In the genomic region with DNA sequence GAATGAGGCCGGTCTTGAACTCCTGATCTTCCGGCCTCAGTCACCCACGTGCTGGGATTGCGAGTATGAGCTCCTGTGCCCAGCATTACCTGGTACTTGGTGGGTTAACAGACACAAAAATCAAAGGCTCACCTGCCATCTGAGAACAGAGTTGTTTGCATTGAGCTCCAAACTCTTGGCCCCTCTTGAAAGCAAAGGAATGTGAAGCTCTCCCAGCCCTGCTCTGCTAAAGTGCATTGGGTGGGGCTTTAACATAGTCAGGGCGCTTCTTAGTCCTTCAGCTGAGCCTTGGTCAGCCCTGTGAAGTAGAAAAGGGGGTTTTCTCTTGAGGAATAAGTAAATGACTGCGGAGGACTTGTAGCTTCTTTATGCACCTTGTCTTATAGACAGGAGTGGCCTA, we compare ENCODE assay signal across 21 mouse cellular contexts. TPM values are rescaled to one million over a fixed set of nuclear protein-coding genes. Genes with fewer than 3 reads are reported as not detected.
DNase-seq lines count a peak whose midpoint lies in the region; ATAC-seq and TF ChIP-seq lines count a peak whose summit lies in the region.
"Had no signal": no experiment of that assay in that cellular context is flagged by ENCODE, and none has a peak within 500 bp of the region (broad histone marks: within the 10 kb centered on the region; RNA-seq: fewer than 3 reads in every experiment).

No protein-coding gene starts in this region.

- DNase-seq in ES-E14 (ENCODE audit: low read depth, low spot score), result no peak
- DNase-seq in lung, postnatal 36 days, result peak; percentile 54
- no peak for DNase-seq in layer of hippocampus, adult 11-12 months (ENCODE audit: low spot score)
- DNase-seq: adrenal gland, postnatal 10 days; cerebellum, adult 11 months; cerebellum, adult 9-10 months; cerebellum, postnatal 36 days; gastrocnemius, adult 2 months; gastrocnemius, postnatal 25 days; heart, postnatal 36 days had no signal

- H3K9ac ChIP-seq in ES-Bruce4 (ENCODE audit: low read depth, poor library complexity, severe bottlenecking) (0 out of 2 replicates have a peak overlapping the region, but pooled peaks have one; percentile 11), ES-E14 (ENCODE audit: insufficient read depth, low read depth, low read length, poor library complexity, severe bottlenecking) (peak overlapping the region; percentile 59; the same call in 1 of the 2 replicates)
- no peak overlapping the region for H3K9ac ChIP-seq in lung, embryonic 16.5 days (ENCODE audit: low read length)
- no peak overlapping the region for H3K9ac ChIP-seq in intestine, embryonic 16.5 days (ENCODE audit: low read depth, low read length)
- H3K9ac ChIP-seq: embryonic facial prominence, embryonic 13.5 days; forebrain, embryonic 12.5 days; heart, embryonic 13.5 days; hindbrain, embryonic 15.5 days had no signal

- TF ChIP-seq POLR2A in ES-Bruce4 (IDR thresholded peaks at IDR 0.05; ENCODE audit: insufficient read depth, low read length), result no peak

- in situ Hi-C loops in ES-E14 (cut with MboI; ENCODE audit: low sequenced_read_pairs in 2 of 2, unreplicated experiment in 2 of 2), result no loop called here

- H3K4me1 ChIP-seq in ES-Bruce4 (ENCODE audit: control insufficient read depth, insufficient read depth, low read length) (peaks cover 6% of the 10 kb centered on the region), ES-E14 (ENCODE audit: control insufficient read depth in 2 of 2, insufficient read depth in 2 of 2, low read length in 2 of 2, poor library complexity in 1 of 2) (peaks cover 12 to 15% of the 10 kb centered on the region in 2 experiments; a peak in 3 of 4 replicates)
- peaks cover 3% of the 10 kb centered on the region; the same call in 1 of the 2 replicates for H3K4me1 ChIP-seq in lung, embryonic 16.5 days (replicated peaks; ENCODE audit: control insufficient read depth, insufficient read depth, low read length)
- H3K4me1 ChIP-seq in intestine, embryonic 16.5 days (ENCODE audit: control insufficient read depth, insufficient read depth, low read length), result peaks cover 4% of the 10 kb centered on the region; the same call in 1 of the 2 replicates

- no peak for TF ChIP-seq CTCF in ES-Bruce4 (IDR thresholded peaks at IDR 0.05; ENCODE audit: low read depth, low read length)

- H3K27me3 ChIP-seq in ES-Bruce4 (ENCODE audit: control insufficient read depth, insufficient read depth, low read length, poor library complexity, severe bottlenecking), result no peaks in the 10 kb centered on the region
- H3K27me3 ChIP-seq in lung, embryonic 16.5 days (ENCODE audit: control insufficient read depth, insufficient read depth, low read depth, low read length), result no peaks in the 10 kb centered on the region
- H3K27me3 ChIP-seq in intestine, embryonic 16.5 days (replicated peaks; ENCODE audit: control insufficient read depth, insufficient read depth, low read length), result no peaks in the 10 kb centered on the region
- H3K27me3 ChIP-seq: embryonic facial prominence, embryonic 13.5 days; forebrain, embryonic 12.5 days; heart, embryonic 13.5 days; hindbrain, embryonic 15.5 days had no signal

- H3K4me2 ChIP-seq in lung, embryonic 16.5 days (ENCODE audit: low read depth, low read length), result no peak overlapping the region
- H3K4me2 ChIP-seq in intestine, embryonic 16.5 days (ENCODE audit: low read depth, low read length), result no peak overlapping the region
- H3K4me2 ChIP-seq: embryonic facial prominence, embryonic 13.5 days; forebrain, embryonic 12.5 days; heart, embryonic 13.5 days; hindbrain, embryonic 15.5 days had no signal

- peak; percentile 88 for ATAC-seq in lung, embryonic 16.5 days (ENCODE audit: low read depth)
- no peak for ATAC-seq in intestine, embryonic 16.5 days
- no peak for ATAC-seq in frontal cortex, adult (ENCODE audit: low TSS enrichment)
- ATAC-seq: forebrain, embryonic 16.5 days had no signal

- H3K27ac ChIP-seq in ES-Bruce4 (ENCODE audit: insufficient read depth, low read length) (peak overlapping the region; percentile 87), ES-E14 (ENCODE audit: insufficient read depth, low read depth, low read length, poor library complexity, severe bottlenecking) (peak overlapping the region; percentile 54)
- H3K27ac ChIP-seq in lung, embryonic 16.5 days (ENCODE audit: low read length), result peak overlapping the region; percentile 85
- no peak overlapping the region for H3K27ac ChIP-seq in intestine, embryonic 16.5 days (ENCODE audit: low read length)
- H3K27ac ChIP-seq: embryonic facial prominence, embryonic 13.5 days; forebrain, embryonic 12.5 days; gastrocnemius, adult 2 months; heart, embryonic 13.5 days; hindbrain, embryonic 15.5 days had no signal

- 69% methylated on average over 6 of the region's 6 CpGs for WGBS in lung, embryonic 16.5 days
- 88% methylated on average over 6 of the region's 6 CpGs for WGBS in intestine, embryonic 16.5 days

- H3K9me3 ChIP-seq in ES-Bruce4 (replicated peaks; ENCODE audit: control insufficient read depth, insufficient read depth, low read length, poor library complexity, severe bottlenecking) (no peaks in the 10 kb centered on the region), ES-E14 (ENCODE audit: control insufficient read depth, insufficient read depth, low read depth, low read length) (no peaks in the 10 kb centered on the region)
- no peaks in the 10 kb centered on the region for H3K9me3 ChIP-seq in lung, embryonic 16.5 days (ENCODE audit: control insufficient read depth, low read length)
- H3K9me3 ChIP-seq in intestine, embryonic 16.5 days (ENCODE audit: control insufficient read depth, low read length), result no peaks in the 10 kb centered on the region
- H3K9me3 ChIP-seq: embryonic facial prominence, embryonic 13.5 days; forebrain, embryonic 12.5 days; heart, embryonic 13.5 days; hindbrain, embryonic 15.5 days had no signal

- H3K4me3 ChIP-seq in ES-Bruce4 (ENCODE audit: low read depth, low read length) (no peak overlapping the region), ES-E14 (ENCODE audit: insufficient read depth in 1 of 2, low read depth in 1 of 2, low read length in 2 of 2, poor library complexity in 1 of 2, severe bottlenecking in 1 of 2) (peak overlapping the region; percentile 8 to 26; a peak in 2 of 4 replicates)
- H3K4me3 ChIP-seq in lung, embryonic 16.5 days (ENCODE audit: low read length), result no peak overlapping the region
- no peak overlapping the region for H3K4me3 ChIP-seq in intestine, embryonic 16.5 days (ENCODE audit: low read length)
- H3K4me3 ChIP-seq: embryonic facial prominence, embryonic 13.5 days; forebrain, embryonic 12.5 days; gastrocnemius, adult 2 months; heart, embryonic 13.5 days; hindbrain, embryonic 15.5 days had no signal

- TF ChIP-seq EP300 in ES-Bruce4 (IDR thresholded peaks at IDR 0.05; ENCODE audit: insufficient read depth, low read depth, low read length), result no peak

- H3K36me3 ChIP-seq in ES-Bruce4 (ENCODE audit: control insufficient read depth, insufficient read depth, low read length, poor library complexity, severe bottlenecking) (peaks cover 59% of the 10 kb centered on the region), ES-E14 (ENCODE audit: control insufficient read depth, insufficient read depth, low read length, poor library complexity, severe bottlenecking) (peaks cover 49% of the 10 kb centered on the region)
- peaks cover 36% of the 10 kb centered on the region for H3K36me3 ChIP-seq in lung, embryonic 16.5 days (ENCODE audit: control insufficient read depth, insufficient read depth, low read length)
- H3K36me3 ChIP-seq in intestine, embryonic 16.5 days (ENCODE audit: control insufficient read depth, insufficient read depth, low read length), result peaks cover 18% of the 10 kb centered on the region

TF ChIP-seq in ES-E14, 5 proteins besides CTCF, POLR2A, EP300 and RAD21:
- TF ChIP-seq CHD2 (IDR thresholded peaks at IDR 0.05; ENCODE audit: low read depth, low read length), result no peak
- no peak for TF ChIP-seq HCFC1 (IDR thresholded peaks at IDR 0.05; ENCODE audit: borderline replicate concordance, insufficient read depth, low read length)
- TF ChIP-seq MAFK (IDR thresholded peaks at IDR 0.05; ENCODE audit: insufficient read depth, low read depth, low read length), result no peak
- no peak for TF ChIP-seq ZC3H11A (IDR thresholded peaks at IDR 0.05; ENCODE audit: borderline replicate concordance, low read depth, low read length)
- no peak for TF ChIP-seq ZNF384 (IDR thresholded peaks at IDR 0.05; ENCODE audit: low read depth, low read length)
TF ChIP-seq in ES-E14: peak in this region for 0.

RNA-seq across cellular contexts. Expression of a gene that starts 10.1 kb away (rescaled TPM):
- 348 and 382 TPM in 2 replicates for polyA plus RNA-seq in ES-Bruce4 (2011; ENCODE audit: insufficient read depth, insufficient read length, low read depth, missing spikeins)
- total RNA-seq in ES-E14 (2012; rRNA removed), result 827 and 1,221 TPM in 2 replicates
- 354 and 367 TPM in 2 replicates for polyA plus RNA-seq in lung, embryonic 16.5 days (2015; fragmentation: Nextera tagmentation; extraction: Ambion mirVana)
- 371 and 377 TPM in 2 replicates for polyA plus RNA-seq in intestine, embryonic 16.5 days (2015; fragmentation: Nextera tagmentation; extraction: Ambion mirVana)

RNA-seq across cellular contexts. Expression of a gene that starts 20.0 kb away (rescaled TPM):
- polyA plus RNA-seq in ES-Bruce4 (2011; ENCODE audit: insufficient read depth, insufficient read length, low read depth, missing spikeins), result 71.2 and 74.9 TPM in 2 replicates
- 50.8 and 80.0 TPM in 2 replicates for total RNA-seq in ES-E14 (2012; rRNA removed)
- polyA plus RNA-seq in lung, embryonic 16.5 days (2015; fragmentation: Nextera tagmentation; extraction: Ambion mirVana), result 123 and 125 TPM in 2 replicates
- 41.5 and 43.7 TPM in 2 replicates for polyA plus RNA-seq in intestine, embryonic 16.5 days (2015; fragmentation: Nextera tagmentation; extraction: Ambion mirVana)

RNA-seq across cellular contexts. Expression of a gene that starts 32.2 kb away (rescaled TPM):
- polyA plus RNA-seq in ES-Bruce4 (2011; ENCODE audit: insufficient read depth, insufficient read length, low read depth, missing spikeins), result 118 and 133 TPM in 2 replicates
- total RNA-seq in ES-E14 (2012; rRNA removed), result 103 and 135 TPM in 2 replicates
- 39.3 and 41.8 TPM in 2 replicates for polyA plus RNA-seq in lung, embryonic 16.5 days (2015; fragmentation: Nextera tagmentation; extraction: Ambion mirVana)
- polyA plus RNA-seq in intestine, embryonic 16.5 days (2015; fragmentation: Nextera tagmentation; extraction: Ambion mirVana), result 37.2 and 38.9 TPM in 2 replicates

RNA-seq across cellular contexts. Expression of a gene that starts 32.9 kb away (rescaled TPM):
- 138 and 151 TPM in 2 replicates for polyA plus RNA-seq in ES-Bruce4 (2011; ENCODE audit: insufficient read depth, insufficient read length, low read depth, missing spikeins)
- total RNA-seq in ES-E14 (2012; rRNA removed), result 108 and 112 TPM in 2 replicates
- 169 and 183 TPM in 2 replicates for polyA plus RNA-seq in lung, embryonic 16.5 days (2015; fragmentation: Nextera tagmentation; extraction: Ambion mirVana)
- polyA plus RNA-seq in intestine, embryonic 16.5 days (2015; fragmentation: Nextera tagmentation; extraction: Ambion mirVana), result 244 and 256 TPM in 2 replicates

RNA-seq across cellular contexts. Expression of a gene that starts 37.7 kb away (rescaled TPM):
- polyA plus RNA-seq in ES-Bruce4 (2011; ENCODE audit: insufficient read depth, insufficient read length, low read depth, missing spikeins), result 33.2 and 35.1 TPM in 2 replicates
- total RNA-seq in ES-E14 (2012; rRNA removed), result 2.1 and 4.0 TPM in 2 replicates
- 48.0 and 61.2 TPM in 2 replicates for polyA plus RNA-seq in lung, embryonic 16.5 days (2015; fragmentation: Nextera tagmentation; extraction: Ambion mirVana)
- polyA plus RNA-seq in intestine, embryonic 16.5 days (2015; fragmentation: Nextera tagmentation; extraction: Ambion mirVana), result 102 and 109 TPM in 2 replicates
- total RNA-seq: adrenal gland, postnatal 10 days; gastrocnemius, adult 2 months; gastrocnemius, postnatal 25 days; heart, adult 8-10 months; heart, postnatal 36 days had no signal
- polyA plus RNA-seq: forebrain, embryonic 16.5 days; heart, postnatal 0 days had no signal

Comparison
In these comparisons a context has a peak if more than half of its experiments do, and no peak if none do; other contexts are left out.
1. H3K4me3 ChIP-seq: peak in ES-E14 (2 of 2); none in ES-Bruce4 (single experiment), lung, embryonic 16.5 days (single experiment) and intestine, embryonic 16.5 days (single experiment).
2. H3K9ac ChIP-seq: peak in ES-Bruce4 (single experiment) and ES-E14 (single experiment); none in lung, embryonic 16.5 days (single experiment) and intestine, embryonic 16.5 days (single experiment).